Mouse (Mus musculus): ENCODE data around the gene Vars.
"Not testable (repeated sequence)": the region's sequence is repeated elsewhere in the genome, so short reads cannot be mapped to it uniquely, and the experiment has no call there.

DNA sequence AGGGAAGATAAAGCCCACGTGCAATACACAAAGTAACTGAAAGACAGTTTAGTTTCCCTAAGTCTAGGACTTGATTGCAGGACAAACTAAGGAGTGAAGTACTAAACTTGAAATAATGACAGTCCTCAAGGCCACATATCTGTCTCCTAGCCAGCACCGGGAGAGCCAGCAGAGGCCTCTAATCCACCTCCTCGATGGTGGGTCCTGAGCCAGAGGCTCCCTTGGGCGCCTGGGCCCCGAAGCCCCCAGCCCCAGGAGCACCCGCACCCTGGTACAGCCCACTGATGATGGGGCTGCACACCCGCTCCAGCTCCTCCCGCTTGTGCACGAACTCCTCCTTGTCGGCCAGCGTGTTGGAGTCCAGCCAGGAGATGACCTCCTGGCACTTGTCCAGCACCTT is 31.0 kb upstream of the Vars start, which contains the start of gene Gm20481:
- not testable (repeated sequence) for TF ChIP-seq CTCF, POLR2A (IDR thresholded peaks at IDR 0.05; ENCODE audit: extremely low read depth, insufficient read depth, low read length)

All from cortical plate, adult 2 months (tissue).